ENCODE assay signal across 19 mouse cellular contexts in genomic region chr11:116705204-116705608, GRCm38 (mm10). TPM values are rescaled to one million over a fixed set of nuclear protein-coding genes. Genes with fewer than 3 reads are reported as not detected.
DNase-seq lines count a peak whose midpoint lies in the region; ATAC-seq and TF ChIP-seq lines count a peak whose summit lies in the region.
"Had no signal": no experiment of that assay in that cellular context is flagged by ENCODE, and none has a peak within 500 bp of the region (broad histone marks: within the 10 kb centered on the region; RNA-seq: fewer than 3 reads in every experiment).

No protein-coding gene starts in this region.

- intact Hi-C loops in gastrocnemius, adult 2 months (cut with DNase I), result no loop called here
- intact Hi-C loops in gastrocnemius, postnatal 14 days (cut with DNase I; ENCODE audit: low total_unique reads), result no loop called here

- H3K4me1 ChIP-seq in lung, embryonic 14.5 days (ENCODE audit: insufficient read depth), result no peaks in the 10 kb centered on the region
- H3K4me1 ChIP-seq: liver, embryonic 12.5 days; midbrain, embryonic 12.5 days; neural tube, embryonic 15.5 days had no signal

- no peak overlapping the region for H3K4me3 ChIP-seq in gastrocnemius, adult 2 months
- no peak overlapping the region for H3K4me3 ChIP-seq in layer of hippocampus, adult 2 months
- H3K4me3 ChIP-seq in lung, embryonic 14.5 days (ENCODE audit: low read depth, low read length), result no peak overlapping the region
- H3K4me3 ChIP-seq: liver, embryonic 12.5 days; midbrain, embryonic 12.5 days; neural tube, embryonic 15.5 days had no signal

- no peak for ATAC-seq in lung, embryonic 14.5 days (ENCODE audit: insufficient read depth)
- ATAC-seq: hindbrain, embryonic 16.5 days; liver, embryonic 12.5 days had no signal

- no peaks in the 10 kb centered on the region for H3K27me3 ChIP-seq in lung, embryonic 14.5 days (ENCODE audit: insufficient read depth, low read length)
- H3K27me3 ChIP-seq: liver, embryonic 12.5 days; midbrain, embryonic 12.5 days; neural tube, embryonic 15.5 days had no signal

- no peaks in the 10 kb centered on the region for H3K36me3 ChIP-seq in lung, embryonic 14.5 days (ENCODE audit: insufficient read depth)
- H3K36me3 ChIP-seq: liver, embryonic 12.5 days; midbrain, embryonic 12.5 days; neural tube, embryonic 15.5 days had no signal

- WGBS in lung, embryonic 14.5 days, result 86% methylated on average over 10 of the region's 10 CpGs

- H3K9ac ChIP-seq in lung, embryonic 14.5 days, result no peak overlapping the region
- H3K9ac ChIP-seq: liver, embryonic 12.5 days; midbrain, embryonic 12.5 days; neural tube, embryonic 15.5 days had no signal

- peak overlapping the region; percentile 73 for H3K27ac ChIP-seq in gastrocnemius, adult 2 months
- peak overlapping the region; percentile 53; the same call in 1 of the 2 replicates for H3K27ac ChIP-seq in layer of hippocampus, adult 2 months
- H3K27ac ChIP-seq in lung, embryonic 14.5 days (ENCODE audit: low read depth), result no peak overlapping the region
- H3K27ac ChIP-seq: kidney, postnatal 0 days; liver, embryonic 12.5 days; midbrain, embryonic 12.5 days; neural tube, embryonic 15.5 days had no signal

- no peak overlapping the region for H3K4me2 ChIP-seq in lung, embryonic 14.5 days
- H3K4me2 ChIP-seq: liver, embryonic 12.5 days; midbrain, embryonic 12.5 days; neural tube, embryonic 15.5 days had no signal

- H3K9me3 ChIP-seq in lung, embryonic 14.5 days (ENCODE audit: low read depth, low read length), result no peaks in the 10 kb centered on the region; the same call in 1 of the 2 replicates
- H3K9me3 ChIP-seq: liver, embryonic 12.5 days; midbrain, embryonic 12.5 days; neural tube, embryonic 15.5 days had no signal

- no peak for DNase-seq in gastrocnemius, adult 2 months
- DNase-seq in gastrocnemius, postnatal 10 days, result no peak
- no peak for DNase-seq in layer of hippocampus, adult 2 months (ENCODE audit: low spot score in 2 of 2)
- DNase-seq in layer of hippocampus, postnatal 36 days, result no peak
- DNase-seq in lung, embryonic 14.5 days, result peak; percentile 45
- DNase-seq in testis, postnatal 14 days (ENCODE audit: low spot score), result peak; percentile 83
- DNase-seq in right cerebral cortex, postnatal 36 days (ENCODE audit: low spot score in 2 of 2), result no peak
- DNase-seq in gastrocnemius, postnatal 14 days, result no peak
- DNase-seq: adrenal gland, adult 2 months; cerebellum, adult 8-10 months; gastrocnemius, postnatal 36 days; kidney, adult 11 months; right cerebral cortex, postnatal 4 days; thymus, adult 18-20 months had no signal

- TF ChIP-seq CTCF in gastrocnemius, adult 2 months (IDR thresholded peaks at IDR 0.05), result no peak
- no peak for TF ChIP-seq CTCF in layer of hippocampus, adult 2 months (conservative IDR thresholded peaks at IDR 0.05)
- TF ChIP-seq CTCF in lung, embryonic 14.5 days (IDR thresholded peaks at IDR 0.05; ENCODE audit: low read depth), result no peak

RNA-seq across cellular contexts. Expression of gene Cygb, which starts 51.1 kb away (rescaled TPM):
- total RNA-seq in gastrocnemius, adult 2 months (2021), result 10 to 100 TPM in 1 of 2 experiments, 1 to 10 TPM in 1; 9.6 to 14.7 TPM
- 10 to 100 TPM; 26.6 to 30.3 TPM for total RNA-seq in gastrocnemius, postnatal 10 days (2021)
- total RNA-seq in layer of hippocampus, adult 2 months (2021), result 10 to 100 TPM; 71.9 to 73.5 TPM
- 10 to 100 TPM; 72.2 to 74.8 TPM for total RNA-seq in layer of hippocampus, postnatal 36 days (2021)
- 9.5 and 10.0 TPM in 2 replicates for polyA plus RNA-seq in lung, embryonic 14.5 days (2014; fragmentation: Nextera tagmentation; extraction: Ambion mirVana)
- 10 to 100 TPM; 16.8 to 22.8 TPM for total RNA-seq in gastrocnemius, postnatal 14 days (2021)

RNA-seq across cellular contexts. Expression of gene Prcd, which starts 51.9 kb away (rescaled TPM):
- total RNA-seq in gastrocnemius, adult 2 months (2021), result 1 to 10 TPM in 1 of 2 experiments, not detected in 1; 1.0 TPM
- under 1 TPM in 1 of 2 experiments, not detected in 1; 0.81 TPM for total RNA-seq in gastrocnemius, postnatal 10 days (2021)
- total RNA-seq in layer of hippocampus, adult 2 months (2021), result 1 to 10 TPM; 5.6 to 5.7 TPM
- 1 to 10 TPM; 5.0 to 5.2 TPM for total RNA-seq in layer of hippocampus, postnatal 36 days (2021)
- 0.53 and 1.6 TPM in 2 replicates for polyA plus RNA-seq in lung, embryonic 14.5 days (2014; fragmentation: Nextera tagmentation; extraction: Ambion mirVana)
- under 1 TPM; 0.49 to 0.84 TPM for total RNA-seq in gastrocnemius, postnatal 14 days (2021)

Comparison
In these comparisons a context has a peak if more than half of its experiments do, and no peak if none do; other contexts are left out.
1. DNase-seq: peak in lung, embryonic 14.5 days (single experiment) and testis, postnatal 14 days (single experiment); none in gastrocnemius, adult 2 months (single experiment), gastrocnemius, postnatal 10 days (single experiment), layer of hippocampus, adult 2 months (0 of 2), layer of hippocampus, postnatal 36 days (0 of 2), right cerebral cortex, postnatal 36 days (0 of 2) and gastrocnemius, postnatal 14 days (single experiment).